Mouse (Mus musculus): ENCODE results near the gene F2rl2. TPM values are rescaled to one million over a fixed set of nuclear protein-coding genes. Genes with fewer than 3 reads are reported as not detected.

F2rl2 gene
- polyA plus RNA-seq (2012; rRNA removed) = 0.36 and 0.44 TPM in 2 replicates

- no peaks in the 10 kb centered on the region for H3K4me1 ChIP-seq (ENCODE audit: control insufficient read depth, insufficient read depth, low read length)
- WGBS = 66% methylated on average over 4 of the region's 4 CpGs
- no peak for DNase-seq
- no peak within 1 kb of the TSS for H3K27ac ChIP-seq (ENCODE audit: insufficient read depth, low read length)
- H3K27me3 ChIP-seq (ENCODE audit: control insufficient read depth, insufficient read depth, low read length) = no peaks in the 10 kb centered on the region
- no peak for TF ChIP-seq POLR2A (IDR thresholded peaks at IDR 0.05; ENCODE audit: borderline replicate concordance, insufficient read depth, low read length)
- TF ChIP-seq CTCF (IDR thresholded peaks at IDR 0.05; ENCODE audit: borderline replicate concordance, insufficient read depth, low read depth, low read length) = no peak
- H3K4me3 ChIP-seq (replicated peaks; ENCODE audit: insufficient read depth, low read depth, low read length) = no peak within 1 kb of the TSS
These were observed at the start of gene F2rl2 for GRCm38 (mm10) chr13:95696654-95697163. Gene F2rl2 (plus strand): TSS chr13:95696853.

DNA sequence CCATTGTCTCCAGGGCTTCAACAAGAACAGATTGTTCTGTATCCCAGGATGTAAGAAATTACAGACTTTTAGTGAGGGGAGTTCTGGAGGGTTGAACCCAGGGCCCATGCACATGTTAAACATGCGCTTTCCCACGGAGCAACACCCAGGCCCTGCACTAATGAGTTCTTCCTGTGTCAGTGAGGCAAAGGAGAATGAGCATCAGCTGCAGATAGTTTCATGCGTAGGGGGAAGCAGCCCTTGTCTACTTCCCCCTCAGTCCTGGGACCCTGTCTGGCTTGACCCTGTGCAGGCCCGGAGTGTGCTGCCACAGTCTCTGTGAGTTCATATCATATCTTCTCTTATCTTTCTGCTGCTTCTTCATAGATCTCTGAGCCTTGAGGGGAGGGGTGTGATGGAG lies 49.4 kb upstream of the F2rl2 start:
- TF ChIP-seq POLR2A (IDR thresholded peaks at IDR 0.05; ENCODE audit: borderline replicate concordance, insufficient read depth, low read length) = no peak
- TF ChIP-seq CTCF (IDR thresholded peaks at IDR 0.05; ENCODE audit: borderline replicate concordance, insufficient read depth, low read depth, low read length) = no peak
- DNase-seq = no peak
- WGBS = 94% methylated on average over 4 of the region's 4 CpGs

DNA sequence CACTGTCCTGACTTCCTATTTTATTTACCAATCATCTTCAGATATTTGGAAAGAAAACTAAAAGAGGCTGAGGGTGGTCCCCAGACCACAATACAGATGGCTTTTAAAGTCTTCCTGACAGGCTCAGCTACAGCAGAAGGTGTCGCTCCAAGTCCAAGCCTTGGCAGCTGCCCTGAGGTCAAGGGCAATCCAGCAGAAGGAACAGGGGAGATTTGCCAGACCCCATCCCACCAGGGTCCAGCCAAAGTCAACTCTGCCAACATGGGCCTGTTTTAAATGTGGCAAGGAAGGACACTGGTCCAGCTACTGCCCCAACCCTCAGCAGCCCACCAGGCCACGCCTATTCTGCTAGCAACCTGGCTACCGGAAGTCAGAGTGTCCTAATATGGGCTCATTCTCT lies 46.7 kb upstream of the F2rl2 start:
- H3K4me1 ChIP-seq (ENCODE audit: control insufficient read depth, insufficient read depth, low read length) = no peaks in the 10 kb centered on the region
- H3K4me3 ChIP-seq (replicated peaks; ENCODE audit: insufficient read depth, low read depth, low read length) = no peak overlapping the region
- 0 out of 2 replicates have a peak, but pooled peaks cover 1% of the 10 kb centered on the region for H3K27me3 ChIP-seq (ENCODE audit: control insufficient read depth, insufficient read depth, low read length)
- TF ChIP-seq POLR2A (IDR thresholded peaks at IDR 0.05; ENCODE audit: borderline replicate concordance, insufficient read depth, low read length) (no peak), CTCF (IDR thresholded peaks at IDR 0.05; ENCODE audit: borderline replicate concordance, insufficient read depth, low read depth, low read length) (no peak)
- DNase-seq = no peak
- 46% methylated on average over 3 of the region's 3 CpGs for WGBS
- H3K27ac ChIP-seq (ENCODE audit: insufficient read depth, low read length) = no peak overlapping the region

More for the DNA sequence above, 49.4 kb upstream of the F2rl2 start:
- 0 out of 2 replicates have a peak, but pooled peaks cover 1% of the 10 kb centered on the region for H3K27me3 ChIP-seq (ENCODE audit: control insufficient read depth, insufficient read depth, low read length)
- H3K4me3 ChIP-seq (replicated peaks; ENCODE audit: insufficient read depth, low read depth, low read length) = no peak overlapping the region
- no peak overlapping the region for H3K27ac ChIP-seq (ENCODE audit: insufficient read depth, low read length)
- no peaks in the 10 kb centered on the region for H3K4me1 ChIP-seq (ENCODE audit: control insufficient read depth, insufficient read depth, low read length)

GRCm38 (mm10) chr13:95651870-95652668 lies 44.6 kb upstream of the F2rl2 start:
- no peak overlapping the region for H3K4me3 ChIP-seq (replicated peaks; ENCODE audit: insufficient read depth, low read depth, low read length)
- no peak overlapping the region for H3K27ac ChIP-seq (ENCODE audit: insufficient read depth, low read length)
- no peak for DNase-seq
- WGBS = 84% methylated on average over 7 of the region's 7 CpGs
- no peaks in the 10 kb centered on the region for H3K4me1 ChIP-seq (ENCODE audit: control insufficient read depth, insufficient read depth, low read length)
- 0 out of 2 replicates have a peak, but pooled peaks cover 1% of the 10 kb centered on the region for H3K27me3 ChIP-seq (ENCODE audit: control insufficient read depth, insufficient read depth, low read length)
- TF ChIP-seq CTCF (IDR thresholded peaks at IDR 0.05; ENCODE audit: borderline replicate concordance, insufficient read depth, low read depth, low read length) (no peak), POLR2A (IDR thresholded peaks at IDR 0.05; ENCODE audit: borderline replicate concordance, insufficient read depth, low read length) (no peak)

- TF ChIP-seq POLR2A (IDR thresholded peaks at IDR 0.05; ENCODE audit: borderline replicate concordance, insufficient read depth, low read length) (no peak), CTCF (IDR thresholded peaks at IDR 0.05; ENCODE audit: borderline replicate concordance, insufficient read depth, low read depth, low read length) (no peak)
- Histone ChIP-seq H3K4me3 (replicated peaks; ENCODE audit: insufficient read depth, low read depth, low read length) (no peak overlapping the region), H3K4me1 (ENCODE audit: control insufficient read depth, insufficient read depth, low read length) (no peaks in the 10 kb centered on the region), H3K27me3 (ENCODE audit: control insufficient read depth, insufficient read depth, low read length) (0 out of 2 replicates have a peak, but pooled peaks cover 1% of the 10 kb centered on the region), H3K27ac (ENCODE audit: insufficient read depth, low read length) (no peak overlapping the region)
- 92% methylated on average over 4 of the region's 4 CpGs for WGBS
- no peak for DNase-seq
These were observed 43.0 kb upstream of the F2rl2 start for GRCm38 (mm10) chr13:95653696-95654095.

GRCm38 (mm10) chr13:95655284-95655683 lies 41.4 kb upstream of the F2rl2 start:
- H3K4me3 ChIP-seq (replicated peaks; ENCODE audit: insufficient read depth, low read depth, low read length) = no peak overlapping the region
- no peak for DNase-seq
- 0 out of 2 replicates have a peak, but pooled peaks cover 1% of the 10 kb centered on the region for H3K27me3 ChIP-seq (ENCODE audit: control insufficient read depth, insufficient read depth, low read length)
- WGBS = 42% methylated on average over 9 of the region's 9 CpGs
- no peaks in the 10 kb centered on the region for H3K4me1 ChIP-seq (ENCODE audit: control insufficient read depth, insufficient read depth, low read length)
- TF ChIP-seq CTCF (IDR thresholded peaks at IDR 0.05; ENCODE audit: borderline replicate concordance, insufficient read depth, low read depth, low read length) = no peak
- TF ChIP-seq POLR2A (IDR thresholded peaks at IDR 0.05; ENCODE audit: borderline replicate concordance, insufficient read depth, low read length) = no peak
- no peak overlapping the region for H3K27ac ChIP-seq (ENCODE audit: insufficient read depth, low read length)

DNA sequence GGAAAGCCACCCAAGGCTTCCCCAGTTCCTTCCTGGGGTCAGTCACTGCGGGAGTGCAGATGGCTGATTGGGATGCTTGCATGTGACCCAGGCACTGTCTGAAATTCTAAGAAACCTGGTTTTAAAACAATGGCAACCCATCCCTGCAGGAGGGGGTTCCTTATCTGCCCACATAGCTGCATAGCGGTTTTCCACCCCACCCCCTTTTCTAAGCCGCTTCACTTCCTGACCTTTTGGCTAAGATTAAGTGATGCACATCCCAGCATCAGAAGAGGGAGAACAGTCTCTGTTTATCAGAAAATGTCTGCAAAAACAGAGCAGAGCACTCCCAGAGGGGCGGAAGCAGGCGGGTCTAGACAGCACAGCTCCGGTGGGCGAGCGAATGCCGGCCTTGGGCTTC lies 39.5 kb upstream of the F2rl2 start:
- Histone ChIP-seq H3K4me1 (ENCODE audit: control insufficient read depth, insufficient read depth, low read length) (no peaks in the 10 kb centered on the region), H3K27ac (ENCODE audit: insufficient read depth, low read length) (no peak overlapping the region), H3K27me3 (ENCODE audit: control insufficient read depth, insufficient read depth, low read length) (no peaks in the 10 kb centered on the region), H3K4me3 (replicated peaks; ENCODE audit: insufficient read depth, low read depth, low read length) (no peak overlapping the region)
- TF ChIP-seq CTCF (IDR thresholded peaks at IDR 0.05; ENCODE audit: borderline replicate concordance, insufficient read depth, low read depth, low read length) (no peak), POLR2A (IDR thresholded peaks at IDR 0.05; ENCODE audit: borderline replicate concordance, insufficient read depth, low read length) (no peak)
- no peak for DNase-seq
- 85% methylated on average over 9 of the region's 9 CpGs for WGBS

DNA sequence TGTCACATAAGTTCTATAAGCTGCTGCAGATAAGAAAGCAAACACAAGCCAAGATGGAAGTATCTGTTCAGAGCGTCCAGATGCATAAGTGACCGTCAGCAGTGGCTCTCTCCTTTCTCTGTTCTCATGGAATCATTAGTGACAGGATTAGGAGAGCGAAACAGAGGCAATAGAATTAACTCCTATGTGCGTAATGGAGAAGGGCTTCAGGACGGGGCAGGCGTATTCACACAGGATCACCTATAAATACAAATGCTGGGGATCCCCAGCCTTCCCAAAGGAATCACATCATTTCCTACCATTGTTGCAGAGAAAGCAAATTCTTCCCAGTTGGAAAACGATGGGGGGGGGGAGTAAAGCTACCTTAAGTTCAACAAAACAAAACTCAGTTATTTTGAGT lies 37.2 kb upstream of the F2rl2 start:
- Histone ChIP-seq H3K27ac (ENCODE audit: insufficient read depth, low read length) (no peak overlapping the region), H3K4me1 (ENCODE audit: control insufficient read depth, insufficient read depth, low read length) (no peaks in the 10 kb centered on the region), H3K4me3 (replicated peaks; ENCODE audit: insufficient read depth, low read depth, low read length) (no peak overlapping the region), H3K27me3 (ENCODE audit: control insufficient read depth, insufficient read depth, low read length) (no peaks in the 10 kb centered on the region)
- no peak for DNase-seq
- TF ChIP-seq POLR2A (IDR thresholded peaks at IDR 0.05; ENCODE audit: borderline replicate concordance, insufficient read depth, low read length) = no peak
- no peak for TF ChIP-seq CTCF (IDR thresholded peaks at IDR 0.05; ENCODE audit: borderline replicate concordance, insufficient read depth, low read depth, low read length)
- 89% methylated on average over 7 of the region's 7 CpGs for WGBS

Data from cerebellum, adult 2 months (tissue).